Mouse (Mus musculus): Measurements from ENCODE around the gene Eci2.

- no peak for TF ChIP-seq CTCF (IDR thresholded peaks at IDR 0.05; ENCODE audit: extremely low read depth, insufficient read depth, insufficient read length, insufficient replicate concordance)
- no peak for TF ChIP-seq POLR2A (IDR thresholded peaks at IDR 0.05; ENCODE audit: low read depth, low read length)
Measured at GRCm38 (mm10) chr13:35058145-35058544, 31.2 kb upstream of the Eci2 start.
